Comparison of ENCODE assay signal across 26 mouse cellular contexts in genomic region chr15:88964070-88964578, GRCm38 (mm10). TPM values are rescaled to one million over a fixed set of nuclear protein-coding genes. Genes with fewer than 3 reads are reported as not detected.
DNase-seq lines count a peak whose midpoint lies in the region; ATAC-seq lines count a peak whose summit lies in the region.
"Had no signal": no experiment of that assay in that cellular context is flagged by ENCODE, and none has a peak within 500 bp of the region (broad histone marks: within the 10 kb centered on the region; RNA-seq: fewer than 3 reads in every experiment).

No protein-coding gene starts in this region.

- WGBS in liver, embryonic 12.5 days (ENCODE audit: insufficient replicate concordance) = 58% methylated on average over 2 of the region's 2 CpGs
- 51% methylated on average over 2 of the region's 2 CpGs for WGBS in liver, embryonic 16.5 days (ENCODE audit: insufficient replicate concordance)
- 87% methylated on average over 2 of the region's 2 CpGs for WGBS in midbrain, embryonic 13.5 days

- H3K4me1 ChIP-seq in liver, embryonic 12.5 days = no peaks in the 10 kb centered on the region
- H3K4me1 ChIP-seq in liver, embryonic 16.5 days (ENCODE audit: control insufficient read depth, low read depth, low read length) = no peaks in the 10 kb centered on the region
- H3K4me1 ChIP-seq in midbrain, embryonic 13.5 days (replicated peaks) = peaks cover 4% of the 10 kb centered on the region; the same call in 1 of the 2 replicates
- H3K4me1 ChIP-seq: embryonic facial prominence, embryonic 10.5 days; embryonic facial prominence, embryonic 12.5 days; forebrain, embryonic 10.5 days; forebrain, embryonic 12.5 days had no signal

- H3K4me2 ChIP-seq in liver, embryonic 12.5 days = no peak overlapping the region
- H3K4me2 ChIP-seq in liver, embryonic 16.5 days (ENCODE audit: low read depth, low read length) = no peak overlapping the region
- no peak overlapping the region for H3K4me2 ChIP-seq in midbrain, embryonic 13.5 days (replicated peaks)
- H3K4me2 ChIP-seq: embryonic facial prominence, embryonic 12.5 days; forebrain, embryonic 12.5 days had no signal

- no peaks in the 10 kb centered on the region for H3K9me3 ChIP-seq in liver, embryonic 12.5 days (replicated peaks)
- no peaks in the 10 kb centered on the region for H3K9me3 ChIP-seq in liver, embryonic 16.5 days (replicated peaks; ENCODE audit: control insufficient read depth, low read length)
- H3K9me3 ChIP-seq in midbrain, embryonic 13.5 days = no peaks in the 10 kb centered on the region
- H3K9me3 ChIP-seq: embryonic facial prominence, embryonic 10.5 days; embryonic facial prominence, embryonic 12.5 days; forebrain, embryonic 10.5 days; forebrain, embryonic 12.5 days had no signal

- peaks cover 9% of the 10 kb centered on the region; the same call in 1 of the 2 replicates for H3K27me3 ChIP-seq in liver, embryonic 12.5 days (replicated peaks)
- H3K27me3 ChIP-seq in liver, embryonic 16.5 days (ENCODE audit: control insufficient read depth, insufficient read depth, low read depth, low read length) = no peaks in the 10 kb centered on the region
- H3K27me3 ChIP-seq in midbrain, embryonic 13.5 days = no peaks in the 10 kb centered on the region
- H3K27me3 ChIP-seq: embryonic facial prominence, embryonic 12.5 days; forebrain, embryonic 12.5 days had no signal

- no peak overlapping the region for H3K27ac ChIP-seq in liver, embryonic 12.5 days
- no peak overlapping the region; the same call in 1 of the 2 replicates for H3K27ac ChIP-seq in liver, embryonic 16.5 days (ENCODE audit: low read length)
- no peak overlapping the region for H3K27ac ChIP-seq in midbrain, embryonic 13.5 days
- H3K27ac ChIP-seq: embryonic facial prominence, embryonic 10.5 days; embryonic facial prominence, embryonic 12.5 days; forebrain, embryonic 10.5 days; forebrain, embryonic 12.5 days had no signal

- no peaks in the 10 kb centered on the region for H3K36me3 ChIP-seq in liver, embryonic 12.5 days
- H3K36me3 ChIP-seq in liver, embryonic 16.5 days (ENCODE audit: control insufficient read depth, insufficient read depth) = no peaks in the 10 kb centered on the region
- no peaks in the 10 kb centered on the region for H3K36me3 ChIP-seq in midbrain, embryonic 13.5 days
- H3K36me3 ChIP-seq: embryonic facial prominence, embryonic 10.5 days; embryonic facial prominence, embryonic 12.5 days had no signal

- DNase-seq in liver (no peak), 416B (ENCODE audit: low read depth) (peak; percentile 75)
- DNase-seq in gonadal fat pad, adult 2 months (ENCODE audit: low read depth) = peak; percentile 72
- DNase-seq in layer of hippocampus, postnatal 14 days (ENCODE audit: low spot score in 2 of 2) = no peak
- DNase-seq in retina, embryonic 14.5 days (ENCODE audit: low spot score) = no peak
- DNase-seq: adrenal gland, adult 2 months; adrenal gland, postnatal 10 days; adrenal gland, postnatal 25 days; cerebellum, adult 11 months; cerebellum, adult 18-20 months; cerebellum, adult 8-10 months; cerebellum, adult 9-11 months; cerebellum, postnatal 14 days had no signal

- no peak overlapping the region for H3K9ac ChIP-seq in liver, embryonic 12.5 days
- H3K9ac ChIP-seq in liver, embryonic 16.5 days (ENCODE audit: low read depth, low read length) = no peak overlapping the region
- no peak overlapping the region for H3K9ac ChIP-seq in midbrain, embryonic 13.5 days (replicated peaks)
- H3K9ac ChIP-seq: embryonic facial prominence, embryonic 12.5 days; forebrain, embryonic 12.5 days had no signal

- ATAC-seq in liver, embryonic 12.5 days = 0 out of 2 replicates have a peak, but pooled peaks have one; percentile 42
- peak; percentile 81 for ATAC-seq in liver, embryonic 16.5 days (ENCODE audit: low read depth)
- no peak for ATAC-seq in midbrain, embryonic 13.5 days
- ATAC-seq: forebrain, embryonic 14.5 days; forebrain, embryonic 16.5 days had no signal

- H3K4me3 ChIP-seq in liver, embryonic 12.5 days = no peak overlapping the region
- no peak overlapping the region for H3K4me3 ChIP-seq in liver, embryonic 16.5 days (ENCODE audit: low read depth, low read length)
- no peak overlapping the region for H3K4me3 ChIP-seq in midbrain, embryonic 13.5 days (replicated peaks)
- H3K4me3 ChIP-seq: embryonic facial prominence, embryonic 10.5 days; embryonic facial prominence, embryonic 12.5 days; forebrain, embryonic 10.5 days; forebrain, embryonic 12.5 days had no signal

RNA-seq across cellular contexts. Expression of gene Ttll8, which starts 9.9 kb away (rescaled TPM):
- not detected in 2 replicates for polyA plus RNA-seq in liver, embryonic 12.5 days (2016; fragmentation: Nextera tagmentation; extraction: Ambion mirVana)
- polyA plus RNA-seq in gonadal fat pad, adult 2 months (2012; rRNA removed) = 0.45 and 0.82 TPM in 2 replicates
- not detected in 2 replicates for polyA plus RNA-seq in liver, embryonic 16.5 days (2015; fragmentation: Nextera tagmentation; extraction: Ambion mirVana)
- not detected in 2 replicates for polyA plus RNA-seq in midbrain, embryonic 13.5 days (2015; fragmentation: Nextera tagmentation; extraction: Ambion mirVana)
- total RNA-seq in layer of hippocampus, postnatal 14 days (2021) = 1 to 10 TPM; 2.0 to 2.9 TPM
- total RNA-seq: adrenal gland, postnatal 10 days; adrenal gland, postnatal 25 days; MEL had no signal
- polyA plus RNA-seq: adrenal gland, adult 2 months; C2C12; embryonic facial prominence, embryonic 10.5 days; embryonic facial prominence, embryonic 12.5 days; forebrain, embryonic 10.5 days had no signal

RNA-seq across cellular contexts. Expression of gene Mlc1, which starts 14.7 kb away (rescaled TPM):
- polyA plus RNA-seq in liver, embryonic 12.5 days (2016; fragmentation: Nextera tagmentation; extraction: Ambion mirVana) = not detected in 2 replicates
- 0.26 and 0.70 TPM in 2 replicates for polyA plus RNA-seq in gonadal fat pad, adult 2 months (2012; rRNA removed)
- 0.02 TPM in 1 of 2 replicates, not detected in the other for polyA plus RNA-seq in liver, embryonic 16.5 days (2015; fragmentation: Nextera tagmentation; extraction: Ambion mirVana)
- polyA plus RNA-seq in midbrain, embryonic 13.5 days (2015; fragmentation: Nextera tagmentation; extraction: Ambion mirVana) = 5.7 and 8.1 TPM in 2 replicates
- total RNA-seq in layer of hippocampus, postnatal 14 days (2021) = 100 to 1,000 TPM; 132 to 137 TPM
- total RNA-seq: adrenal gland, adult 2 months; adrenal gland, postnatal 25 days; MEL had no signal
- polyA plus RNA-seq: adrenal gland, adult 2 months had no signal

RNA-seq across cellular contexts. Expression of gene Mov10l1, which starts 18.6 kb away (rescaled TPM):
- polyA plus RNA-seq in liver, embryonic 12.5 days (2016; fragmentation: Nextera tagmentation; extraction: Ambion mirVana) = not detected in 2 replicates
- polyA plus RNA-seq in gonadal fat pad, adult 2 months (2012; rRNA removed) = 0.11 and 0.15 TPM in 2 replicates
- not detected in 2 replicates for polyA plus RNA-seq in liver, embryonic 16.5 days (2015; fragmentation: Nextera tagmentation; extraction: Ambion mirVana)
- not detected in 2 replicates for polyA plus RNA-seq in midbrain, embryonic 13.5 days (2015; fragmentation: Nextera tagmentation; extraction: Ambion mirVana)
- not detected for total RNA-seq in layer of hippocampus, postnatal 14 days (2021)
- total RNA-seq: adrenal gland, adult 2 months; adrenal gland, postnatal 10 days; adrenal gland, postnatal 25 days; MEL had no signal
- polyA plus RNA-seq: adrenal gland, adult 2 months; brain, embryonic 14.5 days; C2C12; cortical plate, adult 2 months; embryonic facial prominence, embryonic 10.5 days; forebrain, embryonic 10.5 days; forebrain, embryonic 12.5 days; forebrain, embryonic 14.5 days; forebrain, embryonic 16.5 days had no signal

Comparison
In these comparisons a context has a peak if more than half of its experiments do, and no peak if none do; other contexts are left out.
1. DNase-seq: peak in 416B (single experiment) and gonadal fat pad, adult 2 months (single experiment); none in liver (single experiment), layer of hippocampus, postnatal 14 days (0 of 2) and retina, embryonic 14.5 days (single experiment).